Mouse (Mus musculus) liver, postnatal 0 days (tissue): ENCODE measurements at regions not wholly inside any gene's neighbourhood (a gene's known extent, or its start where the extent isn't known, plus 50 kb on each side); places are given as distances from the start of the nearest gene placed in this dataset.

Experiments
- CTCF ChIP-seq: sonication (generic); IDR thresholded peaks from 2 replicates; pipeline ENCODE4 v1.5.1; 2016; ENCODE audit warnings: antibody characterized with exemption, low read depth
- EP300 ChIP-seq: IDR thresholded peaks from 2 replicates; pipeline ENCODE4 v1.6.1; 2016; ENCODE audit warnings: antibody characterized with exemption, low read depth, mild to moderate bottlenecking

DNA sequence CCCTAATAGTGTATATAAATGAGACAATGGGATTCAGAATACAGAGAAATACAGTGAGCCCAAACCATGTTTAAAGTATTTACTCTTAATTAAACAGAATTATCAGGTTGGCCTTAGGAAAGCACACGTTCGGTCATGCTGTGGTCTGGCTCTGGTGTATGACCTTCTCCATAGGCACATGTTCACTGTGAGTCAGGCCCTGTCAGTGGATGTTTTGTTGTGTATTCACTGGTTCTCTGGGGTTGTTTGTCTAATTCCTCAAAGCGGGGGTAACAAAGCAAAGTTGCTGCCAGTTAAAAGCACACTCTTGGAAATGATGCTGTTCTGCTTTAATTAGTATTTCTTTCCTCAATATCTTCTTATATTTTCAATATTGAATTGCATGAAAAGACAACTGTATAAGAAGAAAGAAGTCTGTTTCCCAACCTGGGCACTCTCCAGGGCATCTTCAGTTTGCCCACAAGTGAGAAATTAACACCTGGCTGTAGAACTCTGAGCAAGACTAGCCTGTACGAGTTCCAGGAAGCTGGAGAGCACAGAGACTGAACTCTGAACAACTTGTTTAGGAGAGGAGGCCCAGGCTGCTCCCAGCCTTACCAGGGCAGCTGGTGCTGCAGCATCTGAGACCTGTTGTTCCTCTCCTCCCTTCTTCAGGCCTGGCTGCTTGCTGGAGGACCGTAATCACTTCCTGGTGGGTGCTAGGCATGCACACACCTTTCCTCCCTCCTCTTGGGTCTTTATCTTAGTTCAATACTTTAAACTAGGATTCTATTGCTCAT, 593.1 kb downstream of the Ttll7 start:
- no peak for TF ChIP-seq CTCF
- TF ChIP-seq EP300, result no peak
